Mouse (Mus musculus): ENCODE results near the gene Ccdc63. TPM values are rescaled to one million over a fixed set of nuclear protein-coding genes. Genes with fewer than 3 reads are reported as not detected.
"Not testable (repeated sequence)": the region's sequence is repeated elsewhere in the genome, so short reads cannot be mapped to it uniquely, and the experiment has no call there.

Gene Ccdc63
- polyA plus RNA-seq (2015; fragmentation: Nextera tagmentation; extraction: Ambion mirVana) = 0.04 TPM in 1 of 2 replicates, not detected in the other

- H3K9me3 ChIP-seq (ENCODE audit: control insufficient read depth, low read length) = no peaks in the 10 kb centered on the region
- no peaks in the 10 kb centered on the region for H3K27me3 ChIP-seq (ENCODE audit: control insufficient read depth, insufficient read depth, low read depth, low read length)
- H3K4me1 ChIP-seq (replicated peaks; ENCODE audit: control insufficient read depth, insufficient read depth, low read length) = peaks cover 11% of the 10 kb centered on the region
- H3K27ac ChIP-seq (ENCODE audit: low read length) = no peak within 1 kb of the TSS
- no peak within 1 kb of the TSS for H3K9ac ChIP-seq (ENCODE audit: low read length)
- WGBS = 90% methylated on average over 3 of the region's 3 CpGs
- ATAC-seq (ENCODE audit: low read depth) = no peak
- no peaks in the 10 kb centered on the region for H3K36me3 ChIP-seq (ENCODE audit: control insufficient read depth, insufficient read depth, low read length)
- no peak within 1 kb of the TSS for H3K4me2 ChIP-seq (ENCODE audit: low read depth, low read length)
- no peak within 1 kb of the TSS for H3K4me3 ChIP-seq (ENCODE audit: low read length)
Measured at GRCm38 (mm10) chr5:122140723-122141122, at the start of gene Ccdc63. Ccdc63 (minus strand) TSS chr5:122140823.

DNA sequence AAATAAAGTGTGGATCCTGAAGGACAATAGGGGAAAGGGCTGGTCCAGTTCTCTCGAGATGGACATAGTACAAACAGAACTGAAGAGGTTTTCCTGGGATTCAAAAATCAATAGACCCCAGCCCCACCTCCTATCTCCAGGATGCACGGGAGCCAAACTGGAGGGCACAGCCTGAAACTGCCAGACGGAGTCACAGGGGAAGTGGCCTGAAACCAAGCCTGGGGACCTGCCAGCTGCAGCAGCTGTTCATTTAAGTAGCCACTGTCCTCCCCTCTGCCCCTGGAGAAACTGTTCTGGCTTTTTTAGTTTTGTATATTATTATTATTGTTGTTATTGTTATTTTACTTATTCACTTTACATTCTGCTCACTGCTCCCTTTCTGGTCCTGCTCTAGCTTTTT, 48.5 kb upstream of the Ccdc63 start:
- no peaks in the 10 kb centered on the region for H3K27me3 ChIP-seq (ENCODE audit: control insufficient read depth, insufficient read depth, low read depth, low read length)
- H3K9ac ChIP-seq (ENCODE audit: low read length) = no peak overlapping the region
- H3K4me1 ChIP-seq (replicated peaks; ENCODE audit: control insufficient read depth, insufficient read depth, low read length) = no peaks in the 10 kb centered on the region
- ATAC-seq (ENCODE audit: low read depth) = no peak
- H3K4me3 ChIP-seq (ENCODE audit: low read length) = no peak overlapping the region
- no peaks in the 10 kb centered on the region for H3K9me3 ChIP-seq (ENCODE audit: control insufficient read depth, low read length)
- no peak overlapping the region for H3K27ac ChIP-seq (ENCODE audit: low read length)
- no peaks in the 10 kb centered on the region for H3K36me3 ChIP-seq (ENCODE audit: control insufficient read depth, insufficient read depth, low read length)
- WGBS = 43% methylated on average over 3 of the region's 3 CpGs
- no peak overlapping the region for H3K4me2 ChIP-seq (ENCODE audit: low read depth, low read length)

GRCm38 (mm10) chr5:122184858-122185257, 44.2 kb upstream of the Ccdc63 start:
- WGBS = 94% methylated on average over 6 of the region's 6 CpGs
- not testable (repeated sequence) for H3K4me2 ChIP-seq (ENCODE audit: low read depth, low read length); H3K4me1 ChIP-seq (replicated peaks; ENCODE audit: control insufficient read depth, insufficient read depth, low read length); H3K9me3 ChIP-seq (ENCODE audit: control insufficient read depth, low read length); H3K4me3 ChIP-seq (ENCODE audit: low read length); H3K27ac ChIP-seq (ENCODE audit: low read length); H3K9ac ChIP-seq (ENCODE audit: low read length); H3K36me3 ChIP-seq (ENCODE audit: control insufficient read depth, insufficient read depth, low read length); ATAC-seq (ENCODE audit: low read depth); H3K27me3 ChIP-seq (ENCODE audit: control insufficient read depth, insufficient read depth, low read depth, low read length)

GRCm38 (mm10) chr5:122184283-122184806, 43.7 kb upstream of the Ccdc63 start:
- Histone ChIP-seq H3K4me2 (ENCODE audit: low read depth, low read length) (no peak overlapping the region), H3K9me3 (ENCODE audit: control insufficient read depth, low read length) (no peaks in the 10 kb centered on the region), H3K27ac (ENCODE audit: low read length) (no peak overlapping the region), H3K36me3 (ENCODE audit: control insufficient read depth, insufficient read depth, low read length) (no peaks in the 10 kb centered on the region), H3K9ac (ENCODE audit: low read length) (no peak overlapping the region), H3K4me1 (replicated peaks; ENCODE audit: control insufficient read depth, insufficient read depth, low read length) (no peaks in the 10 kb centered on the region), H3K4me3 (ENCODE audit: low read length) (no peak overlapping the region), H3K27me3 (ENCODE audit: control insufficient read depth, insufficient read depth, low read depth, low read length) (no peaks in the 10 kb centered on the region)
- no peak for ATAC-seq (ENCODE audit: low read depth)
- WGBS = 79% methylated on average over 7 of the region's 7 CpGs

- H3K4me3 ChIP-seq (ENCODE audit: low read length) = no peak overlapping the region
- H3K4me1 ChIP-seq (replicated peaks; ENCODE audit: control insufficient read depth, insufficient read depth, low read length) = no peaks in the 10 kb centered on the region
- no peak overlapping the region for H3K4me2 ChIP-seq (ENCODE audit: low read depth, low read length)
- H3K27me3 ChIP-seq (ENCODE audit: control insufficient read depth, insufficient read depth, low read depth, low read length) = no peaks in the 10 kb centered on the region
- WGBS = 64% methylated on average over 6 of the region's 6 CpGs
- no peaks in the 10 kb centered on the region for H3K9me3 ChIP-seq (ENCODE audit: control insufficient read depth, low read length)
- no peak overlapping the region for H3K27ac ChIP-seq (ENCODE audit: low read length)
- no peak for ATAC-seq (ENCODE audit: low read depth)
- peaks cover 17% of the 10 kb centered on the region for H3K36me3 ChIP-seq (ENCODE audit: control insufficient read depth, insufficient read depth, low read length)
- no peak overlapping the region for H3K9ac ChIP-seq (ENCODE audit: low read length)
Measured at GRCm38 (mm10) chr5:122179665-122180064, 39.0 kb upstream of the Ccdc63 start.

DNA sequence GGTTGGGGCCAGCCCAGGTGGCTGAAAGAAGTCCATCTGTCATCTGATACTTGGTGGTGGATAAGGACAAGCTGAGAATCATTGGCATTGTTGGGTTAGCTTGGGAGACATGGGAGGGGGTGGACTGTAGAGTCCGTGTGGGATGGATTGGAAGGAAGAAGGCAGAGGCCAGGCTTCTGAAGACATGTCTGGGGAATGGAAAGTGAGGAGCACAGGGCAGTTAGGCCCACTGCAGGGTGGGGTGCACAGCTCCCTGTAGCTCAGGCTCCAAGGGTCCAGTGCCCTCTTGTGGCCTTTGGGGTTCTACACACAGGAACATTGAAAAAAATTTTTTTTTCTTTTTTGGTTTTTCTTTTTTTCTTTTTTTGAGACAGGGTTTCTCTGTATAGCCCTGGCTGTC, 35.8 kb upstream of the Ccdc63 start:
- H3K27ac ChIP-seq (ENCODE audit: low read length) = no peak overlapping the region
- H3K4me3 ChIP-seq (ENCODE audit: low read length) = no peak overlapping the region
- no peaks in the 10 kb centered on the region for H3K9me3 ChIP-seq (ENCODE audit: control insufficient read depth, low read length)
- H3K4me1 ChIP-seq (replicated peaks; ENCODE audit: control insufficient read depth, insufficient read depth, low read length) = no peaks in the 10 kb centered on the region
- no peak overlapping the region for H3K4me2 ChIP-seq (ENCODE audit: low read depth, low read length)
- H3K36me3 ChIP-seq (ENCODE audit: control insufficient read depth, insufficient read depth, low read length) = peaks cover 37% of the 10 kb centered on the region
- H3K27me3 ChIP-seq (ENCODE audit: control insufficient read depth, insufficient read depth, low read depth, low read length) = no peaks in the 10 kb centered on the region
- ATAC-seq (ENCODE audit: low read depth) = peak; percentile 84
- 26% methylated on average over 1 of the region's 1 CpGs for WGBS
- no peak overlapping the region for H3K9ac ChIP-seq (ENCODE audit: low read length)

GRCm38 (mm10) chr5:122175961-122176360, 35.3 kb upstream of the Ccdc63 start:
- Histone ChIP-seq H3K4me1 (replicated peaks; ENCODE audit: control insufficient read depth, insufficient read depth, low read length) (no peaks in the 10 kb centered on the region), H3K27me3 (ENCODE audit: control insufficient read depth, insufficient read depth, low read depth, low read length) (no peaks in the 10 kb centered on the region), H3K9ac (ENCODE audit: low read length) (no peak overlapping the region), H3K27ac (ENCODE audit: low read length) (no peak overlapping the region), H3K36me3 (ENCODE audit: control insufficient read depth, insufficient read depth, low read length) (peaks cover 41% of the 10 kb centered on the region), H3K9me3 (ENCODE audit: control insufficient read depth, low read length) (no peaks in the 10 kb centered on the region), H3K4me2 (ENCODE audit: low read depth, low read length) (no peak overlapping the region), H3K4me3 (ENCODE audit: low read length) (no peak overlapping the region)
- WGBS = 87% methylated on average over 7 of the region's 7 CpGs
- no peak for ATAC-seq (ENCODE audit: low read depth)

DNA sequence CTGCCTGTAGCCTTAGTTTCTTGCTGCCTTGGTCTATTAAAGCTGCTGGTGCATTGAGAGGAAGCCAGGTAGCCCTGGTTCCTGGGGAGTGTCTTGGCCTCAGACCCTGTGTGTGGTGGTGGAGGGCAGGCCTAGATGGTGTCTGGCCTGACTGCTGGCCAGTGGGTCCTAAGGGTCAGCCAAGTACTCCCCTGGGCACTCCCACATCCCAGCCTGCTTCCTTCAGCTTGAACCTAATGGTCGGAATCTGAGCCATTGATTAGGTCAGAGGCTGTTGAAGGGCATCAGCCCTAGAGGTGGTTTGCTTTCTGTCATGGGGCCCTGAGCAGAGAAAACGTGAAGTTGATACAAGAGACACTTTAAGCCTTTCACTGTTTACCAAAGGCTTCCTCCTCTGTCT, 34.8 kb upstream of the Ccdc63 start:
- H3K9ac ChIP-seq (ENCODE audit: low read length) = no peak overlapping the region
- WGBS = 54% methylated on average over 2 of the region's 2 CpGs
- no peaks in the 10 kb centered on the region for H3K4me1 ChIP-seq (replicated peaks; ENCODE audit: control insufficient read depth, insufficient read depth, low read length)
- no peaks in the 10 kb centered on the region for H3K27me3 ChIP-seq (ENCODE audit: control insufficient read depth, insufficient read depth, low read depth, low read length)
- H3K4me2 ChIP-seq (ENCODE audit: low read depth, low read length) = no peak overlapping the region
- peaks cover 46% of the 10 kb centered on the region for H3K36me3 ChIP-seq (ENCODE audit: control insufficient read depth, insufficient read depth, low read length)
- no peak overlapping the region for H3K4me3 ChIP-seq (ENCODE audit: low read length)
- no peak overlapping the region for H3K27ac ChIP-seq (ENCODE audit: low read length)
- no peaks in the 10 kb centered on the region for H3K9me3 ChIP-seq (ENCODE audit: control insufficient read depth, low read length)
- ATAC-seq (ENCODE audit: low read depth) = peak; percentile 10; the same call in 1 of the 2 replicates

DNA sequence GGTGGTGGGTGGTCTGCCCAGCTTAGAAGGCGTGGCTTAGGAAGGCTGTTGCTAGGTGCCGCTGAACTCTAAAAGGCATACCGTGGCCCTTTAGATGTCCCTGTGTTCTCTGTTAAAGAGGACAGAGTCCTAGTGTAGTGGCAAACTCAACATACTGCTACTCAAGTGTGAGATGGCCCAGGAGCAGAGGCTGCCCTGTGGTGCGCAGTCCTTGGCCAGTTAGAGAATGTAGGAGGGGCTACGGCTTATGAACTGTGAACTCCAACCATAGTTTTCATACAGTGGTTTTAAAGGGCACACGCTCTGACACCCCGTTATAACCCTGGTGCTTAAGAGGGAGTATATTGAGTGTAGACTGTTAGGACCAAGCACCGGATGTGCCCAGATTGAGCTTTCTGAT, 30.4 kb upstream of the Ccdc63 start:
- ATAC-seq (ENCODE audit: low read depth) = no peak
- Histone ChIP-seq H3K36me3 (ENCODE audit: control insufficient read depth, insufficient read depth, low read length) (peaks cover 57% of the 10 kb centered on the region), H3K4me1 (replicated peaks; ENCODE audit: control insufficient read depth, insufficient read depth, low read length) (peaks cover 7% of the 10 kb centered on the region; the same call in 1 of the 2 replicates), H3K27me3 (ENCODE audit: control insufficient read depth, insufficient read depth, low read depth, low read length) (no peaks in the 10 kb centered on the region), H3K4me3 (ENCODE audit: low read length) (no peak overlapping the region), H3K9me3 (ENCODE audit: control insufficient read depth, low read length) (no peaks in the 10 kb centered on the region), H3K27ac (ENCODE audit: low read length) (no peak overlapping the region), H3K4me2 (ENCODE audit: low read depth, low read length) (no peak overlapping the region), H3K9ac (ENCODE audit: low read length) (no peak overlapping the region)
- WGBS = 91% methylated on average over 8 of the region's 8 CpGs
